Mouse (Mus musculus): ENCODE measurements around the gene Actl6b. TPM values are rescaled to one million over a fixed set of nuclear protein-coding genes. Genes with fewer than 3 reads are reported as not detected.

Gene Actl6b
- total RNA-seq, 2 experiments from 2014 or later, result 109 to 115 TPM

- DNase-seq (ENCODE audit: low spot score in 2 of 2), result no peak
- intact Hi-C loops (cut with DNase I), result no loop called here
Measured at GRCm38 (mm10) chr5:137549840-137550239, 3.5 kb upstream of the Actl6b start.

- intact Hi-C loops (cut with DNase I), result no loop called here
- no peak for DNase-seq (ENCODE audit: low spot score in 2 of 2)
Measured at GRCm38 (mm10) chr5:137551119-137551518, 2.2 kb upstream of the Actl6b start.

- DNase-seq (ENCODE audit: low spot score in 2 of 2), result no peak
- intact Hi-C loops (cut with DNase I), result loop anchor here (2.0 kb wide), 1 partner anchor 20 kb away; the partner anchor contains the start of genes Epo and Gnb2
Measured at GRCm38 (mm10) chr5:137553000-137553399, 317 bp upstream of the Actl6b start.

GRCm38 (mm10) chr5:137553898-137554297 is 581 bp downstream of the Actl6b start:
- intact Hi-C loops (cut with DNase I), result loop anchor here (2.0 kb wide), 1 partner anchor 21 kb away; the partner anchor contains the start of genes Epo and Gnb2
- peak in 1 of 2 experiments; percentile 9 for DNase-seq (ENCODE audit: low spot score in 2 of 2)

- DNase-seq (ENCODE audit: low spot score in 2 of 2), result no peak
- intact Hi-C loops (cut with DNase I), result no loop called here
Measured at GRCm38 (mm10) chr5:137561556-137561955, 8.2 kb downstream of the Actl6b start.

- intact Hi-C loops (cut with DNase I), result no loop called here
- DNase-seq (ENCODE audit: low spot score in 2 of 2), result peak; percentile 49 to 62
Measured at GRCm38 (mm10) chr5:137562965-137563364, 9.6 kb downstream of the Actl6b start.

GRCm38 (mm10) chr5:137565744-137566143 is 12.4 kb downstream of the Actl6b start:
- DNase-seq (ENCODE audit: low spot score in 2 of 2), result no peak
- intact Hi-C loops (cut with DNase I), result no loop called here

- no peak for DNase-seq (ENCODE audit: low spot score in 2 of 2)
- intact Hi-C loops (cut with DNase I), result no loop called here
Measured at GRCm38 (mm10) chr5:137566416-137566815, 13.1 kb downstream of the Actl6b start.

GRCm38 (mm10) chr5:137568223-137568798 is 15.0 kb downstream of the Actl6b start:
- intact Hi-C loops (cut with DNase I), result no loop called here
- no peak for DNase-seq (ENCODE audit: low spot score in 2 of 2)

GRCm38 (mm10) chr5:137569031-137569430 is 15.7 kb downstream of the Actl6b start:
- no peak for DNase-seq (ENCODE audit: low spot score in 2 of 2)
- intact Hi-C loops (cut with DNase I), result no loop called here

- intact Hi-C loops (cut with DNase I), result no loop called here
Measured at GRCm38 (mm10) chr5:137569665-137570064, 16.3 kb downstream of the Actl6b start, which contains the start of gene Tfr2. Gene Tfr2 (plus strand): TSS chr5:137569840.

GRCm38 (mm10) chr5:137570181-137570580 is 16.9 kb downstream of the Actl6b start:
- intact Hi-C loops (cut with DNase I), result no loop called here
- no peak for DNase-seq (ENCODE audit: low spot score in 2 of 2)

More at GRCm38 (mm10) chr5:137569665-137570064, 16.3 kb downstream of the Actl6b start, which contains the start of gene Tfr2:
- DNase-seq (ENCODE audit: low spot score in 2 of 2), result no peak

- no peak for DNase-seq (ENCODE audit: low spot score in 2 of 2)
- intact Hi-C loops (cut with DNase I), result no loop called here
Measured at GRCm38 (mm10) chr5:137570691-137571586, 17.6 kb downstream of the Actl6b start.

GRCm38 (mm10) chr5:137574470-137574901 is 21.2 kb downstream of the Actl6b start:
- intact Hi-C loops (cut with DNase I), result no loop called here
- DNase-seq (ENCODE audit: low spot score in 2 of 2), result peak; percentile 63 to 64

GRCm38 (mm10) chr5:137580246-137580645 is 26.9 kb downstream of the Actl6b start:
- no peak for DNase-seq (ENCODE audit: low spot score in 2 of 2)
- intact Hi-C loops (cut with DNase I), result loop anchor here (5.0 kb wide), 1 partner anchor 48 kb away; the partner anchor contains the start of genes Epo and Gnb2

GRCm38 (mm10) chr5:137582702-137583101 is 29.4 kb downstream of the Actl6b start:
- no peak for DNase-seq (ENCODE audit: low spot score in 2 of 2)
- intact Hi-C loops (cut with DNase I), result loop anchor here (5.0 kb wide), 1 partner anchor 50 kb away; the partner anchor contains the start of genes Epo and Gnb2

GRCm38 (mm10) chr5:137583670-137584169 is 30.4 kb downstream of the Actl6b start:
- intact Hi-C loops (cut with DNase I), result loop anchor here (5.0 kb wide), 1 partner anchor 51 kb away; the partner anchor contains the start of genes Epo and Gnb2
- DNase-seq (ENCODE audit: low spot score in 2 of 2), result peak; percentile 42 to 45

- intact Hi-C loops (cut with DNase I), result loop anchor here (5.0 kb wide), 2 partner anchors 42 to 53 kb away; partner anchors contain the start of genes Epo, Fbxo24, Gm20605 and Gnb2
- DNase-seq (ENCODE audit: low spot score in 2 of 2), result peak in 1 of 2 experiments; percentile 45
Measured at GRCm38 (mm10) chr5:137584976-137585375, 31.7 kb downstream of the Actl6b start.

GRCm38 (mm10) chr5:137590507-137590906 is 37.2 kb downstream of the Actl6b start:
- intact Hi-C loops (cut with DNase I), result no loop called here

GRCm38 (mm10) chr5:137595921-137596320 is 42.6 kb downstream of the Actl6b start:
- no peak for DNase-seq (ENCODE audit: low spot score in 2 of 2)
- intact Hi-C loops (cut with DNase I), result no loop called here

More at GRCm38 (mm10) chr5:137590507-137590906, 37.2 kb downstream of the Actl6b start:
- no peak for DNase-seq (ENCODE audit: low spot score in 2 of 2)

Data from left cerebral cortex, postnatal 36 days (tissue).